Mouse (Mus musculus) heart, embryonic 10.5 days (tissue): ENCODE measurements around the gene Lins1. TPM values are rescaled to one million over a fixed set of nuclear protein-coding genes. Genes with fewer than 3 reads are reported as not detected.

Source experiments
- DNase-seq: peaks from one replicate; pipeline ENCODE4 v3.0.0-alpha.2; 2017; ENCODE audit warnings: low spot score
- H3K27ac ChIP-seq: fragments of 300-500 bp; sonication (generic); 2 replicates; pipeline ENCODE4 v1.5.1; 2016; ENCODE audit warnings: mild to moderate bottlenecking
- H3K27me3 ChIP-seq: fragments of 300-500 bp; sonication (generic); 2 replicates; pipeline ENCODE4 v1.6.1; 2016; ENCODE audit warnings: mild to moderate bottlenecking; ENCODE audit not compliant: poor library complexity, insufficient read depth, severe bottlenecking
- H3K36me3 ChIP-seq: fragments of 300-500 bp; sonication (generic); 2 replicates; pipeline ENCODE4 v1.6.1; 2016; ENCODE audit warnings: mild to moderate bottlenecking, moderate library complexity
- H3K4me1 ChIP-seq: fragments of 300-500 bp; sonication (generic); 2 replicates; pipeline ENCODE4 v1.6.1; 2016; ENCODE audit warnings: mild to moderate bottlenecking
- H3K4me3 ChIP-seq: fragments of 300-500 bp; sonication (generic); 2 replicates; pipeline ENCODE4 v1.5.1; 2016; ENCODE audit warnings: mild to moderate bottlenecking, moderate library complexity
- H3K9me3 ChIP-seq: fragments of 300-500 bp; sonication (generic); 2 replicates; pipeline ENCODE4 v1.6.1; 2016; ENCODE audit warnings: mild to moderate bottlenecking, moderate library complexity
- WGBS: fragments of 180-500 bp; shearing (Covaris S2); methylation state at CpG from one replicate; pipeline ENCODE4 v1.1.7; 2016; 5-methylcytosine and 5-hydroxymethylcytosine counted together
- polyA plus RNA-seq: library from polyadenylated mRNA; unstranded; fragments of >200 nt; fragmentation: Nextera tagmentation; extraction: Ambion mirVana; gene quantifications from 2 replicates; pipeline ENCODE4 v1.2.1, GENCODE M21; 2016

Gene Lins1
- polyA plus RNA-seq, result 11.3 and 15.6 TPM in 2 replicates

- Histone ChIP-seq H3K4me3 (peak within 1 kb of the TSS; percentile 89), H3K27ac (peak within 1 kb of the TSS; percentile 95), H3K9me3 (no peaks in the 10 kb centered on the region), H3K4me1 (peaks cover 16% of the 10 kb centered on the region), H3K27me3 (no peaks in the 10 kb centered on the region), H3K36me3 (peaks cover 15% of the 10 kb centered on the region; the same call in 1 of the 2 replicates)
- under 1% methylated on average over 52 of the region's 52 CpGs for WGBS
- peak; percentile 100 for DNase-seq
Observed at GRCm38 (mm10) chr7:66689620-66690360, at the start of gene Lins1. TSS of gene Lins1 (plus strand) at chr7:66689889.

DNA sequence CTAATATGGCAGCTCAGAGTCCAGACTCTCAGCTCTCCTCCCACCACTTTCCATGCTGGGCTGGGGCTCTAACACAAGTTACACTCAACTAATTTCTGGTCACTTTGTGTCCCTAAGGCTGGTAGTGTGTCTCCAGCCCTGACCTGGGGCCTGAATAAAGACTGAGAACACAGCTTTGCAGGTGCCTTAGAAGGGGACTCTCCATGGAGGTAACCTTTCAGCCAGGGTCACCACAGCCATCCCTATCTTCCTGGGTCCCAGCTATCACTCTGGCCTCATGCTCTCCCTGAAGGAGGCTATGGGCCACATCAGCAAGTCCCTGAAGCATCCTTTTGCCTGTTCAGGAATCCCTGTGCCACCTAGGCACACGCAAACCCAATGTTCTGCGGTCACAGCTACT lies 44.0 kb upstream of the Lins1 start:
- DNase-seq, result peak; percentile 66
- peaks cover 24% of the 10 kb centered on the region for H3K36me3 ChIP-seq
- H3K27me3 ChIP-seq, result no peaks in the 10 kb centered on the region
- no peaks in the 10 kb centered on the region for H3K9me3 ChIP-seq
- no peak overlapping the region for H3K27ac ChIP-seq
- H3K4me3 ChIP-seq, result no peak overlapping the region
- WGBS, result 100% methylated on average over 2 of the region's 2 CpGs
- no peaks in the 10 kb centered on the region for H3K4me1 ChIP-seq

- no peaks in the 10 kb centered on the region for H3K27me3 ChIP-seq
- peaks cover 23% of the 10 kb centered on the region for H3K36me3 ChIP-seq
- no peak overlapping the region for H3K27ac ChIP-seq
- H3K9me3 ChIP-seq, result no peaks in the 10 kb centered on the region
- no peak for DNase-seq
- H3K4me3 ChIP-seq, result no peak overlapping the region
- 91% methylated on average over 2 of the region's 2 CpGs for WGBS
- no peaks in the 10 kb centered on the region for H3K4me1 ChIP-seq
Observed at GRCm38 (mm10) chr7:66649181-66649580, 40.5 kb upstream of the Lins1 start.

GRCm38 (mm10) chr7:66650883-66651282 lies 38.8 kb upstream of the Lins1 start:
- Histone ChIP-seq H3K27me3 (no peaks in the 10 kb centered on the region), H3K4me1 (no peaks in the 10 kb centered on the region), H3K27ac (no peak overlapping the region), H3K9me3 (no peaks in the 10 kb centered on the region), H3K4me3 (no peak overlapping the region), H3K36me3 (peaks cover 40% of the 10 kb centered on the region)
- no peak for DNase-seq
- WGBS, result 91% methylated on average over 5 of the region's 5 CpGs

DNA sequence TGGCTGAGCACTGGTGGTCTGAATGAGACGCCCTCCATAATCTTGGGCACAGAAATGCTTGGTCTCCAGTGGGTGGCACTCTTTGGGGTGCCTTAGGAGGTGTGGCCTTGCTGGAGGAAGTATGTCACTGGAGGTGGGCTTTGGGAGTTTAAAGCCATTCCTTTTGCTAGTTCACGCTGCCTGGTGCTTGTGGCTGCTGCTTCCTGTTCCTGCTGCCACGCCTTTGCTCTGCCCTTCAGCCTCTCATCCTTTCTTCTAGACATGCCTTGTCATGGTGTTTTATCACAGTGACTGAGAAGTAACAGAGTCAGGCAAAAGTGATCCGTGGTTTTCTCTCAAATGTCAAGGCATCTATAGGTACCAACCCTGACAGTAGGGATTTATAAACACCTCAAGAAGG lies 37.5 kb upstream of the Lins1 start:
- no peaks in the 10 kb centered on the region for H3K9me3 ChIP-seq
- H3K36me3 ChIP-seq, result peaks cover 47% of the 10 kb centered on the region
- 88% methylated on average over 4 of the region's 4 CpGs for WGBS
- no peaks in the 10 kb centered on the region for H3K27me3 ChIP-seq
- H3K27ac ChIP-seq, result no peak overlapping the region
- H3K4me3 ChIP-seq, result no peak overlapping the region
- no peaks in the 10 kb centered on the region for H3K4me1 ChIP-seq
- DNase-seq, result no peak

DNA sequence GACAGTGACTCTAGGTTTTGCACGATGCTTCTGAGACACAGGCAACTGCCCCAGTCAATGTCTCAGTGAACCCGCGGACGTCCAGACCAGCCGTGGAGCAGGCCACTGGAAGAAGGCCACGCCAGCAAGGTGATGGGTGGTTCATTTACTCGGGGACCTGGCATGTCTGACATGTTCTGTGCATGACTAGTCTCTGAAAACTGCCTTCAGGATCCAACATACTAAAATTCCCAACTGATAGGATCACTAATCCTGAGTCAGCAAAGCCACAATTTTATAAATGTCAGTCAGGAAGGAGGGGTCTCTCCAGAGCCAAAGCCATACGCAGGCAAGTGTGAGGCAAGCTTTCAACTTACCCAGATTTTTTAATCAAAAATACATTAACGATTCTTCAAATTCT lies 36.1 kb upstream of the Lins1 start:
- peaks cover 51% of the 10 kb centered on the region for H3K36me3 ChIP-seq

GRCm38 (mm10) chr7:66655471-66655870 lies 34.2 kb upstream of the Lins1 start:
- 90% methylated on average over 9 of the region's 9 CpGs for WGBS
- Histone ChIP-seq H3K27ac (no peak overlapping the region), H3K9me3 (no peaks in the 10 kb centered on the region), H3K4me3 (no peak overlapping the region), H3K27me3 (no peaks in the 10 kb centered on the region), H3K36me3 (peaks cover 63% of the 10 kb centered on the region), H3K4me1 (peaks cover 4% of the 10 kb centered on the region)
- DNase-seq, result no peak

More for the DNA sequence above, 36.1 kb upstream of the Lins1 start:
- no peaks in the 10 kb centered on the region for H3K27me3 ChIP-seq
- H3K4me1 ChIP-seq, result no peaks in the 10 kb centered on the region
- H3K4me3 ChIP-seq, result no peak overlapping the region
- no peak overlapping the region for H3K27ac ChIP-seq
- no peaks in the 10 kb centered on the region for H3K9me3 ChIP-seq
- 90% methylated on average over 9 of the region's 9 CpGs for WGBS
- no peak for DNase-seq

DNA sequence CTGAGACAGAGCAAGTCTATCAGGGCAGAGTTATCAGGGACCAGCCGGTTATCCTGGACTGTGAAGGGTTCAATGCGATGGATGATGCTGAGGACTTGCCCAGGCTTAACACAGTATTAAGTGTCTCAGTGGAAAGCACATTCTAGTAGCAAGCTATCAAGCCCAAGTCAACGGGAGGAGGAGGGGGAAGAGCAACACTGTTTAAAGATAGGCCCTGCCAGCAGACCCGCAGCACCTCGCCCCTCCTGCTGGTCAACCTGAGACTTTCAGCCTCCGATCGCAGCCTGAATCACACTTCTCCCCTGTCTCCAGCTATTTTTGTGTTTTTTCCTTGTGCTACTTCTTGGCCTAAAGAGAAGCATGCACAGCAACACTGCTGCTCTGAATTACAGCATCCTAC lies 29.4 kb upstream of the Lins1 start:
- Histone ChIP-seq H3K4me3 (no peak overlapping the region), H3K4me1 (peaks cover 13% of the 10 kb centered on the region), H3K36me3 (peaks cover 41% of the 10 kb centered on the region), H3K27me3 (no peaks in the 10 kb centered on the region), H3K27ac (no peak overlapping the region), H3K9me3 (no peaks in the 10 kb centered on the region)
- DNase-seq, result no peak
- WGBS, result 49% methylated on average over 7 of the region's 7 CpGs

DNA sequence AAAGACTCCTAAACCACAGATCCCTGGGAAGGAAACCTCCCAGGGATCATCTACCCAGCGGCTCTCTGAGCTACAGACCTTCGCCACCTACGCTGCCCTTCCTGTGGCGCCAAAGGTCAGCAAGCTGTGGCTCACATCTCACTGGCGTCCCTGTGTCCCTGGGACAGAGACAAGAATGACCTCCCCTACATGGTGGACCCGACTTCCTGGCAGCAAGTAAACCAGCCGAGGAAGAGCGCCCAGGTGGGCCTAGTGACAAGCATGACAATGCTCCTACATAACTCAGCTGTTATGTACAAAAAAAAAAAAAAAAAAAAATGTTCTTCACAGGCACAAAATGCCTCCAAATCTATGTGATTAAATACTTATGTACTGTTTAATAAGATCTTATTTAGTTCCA lies 28.7 kb upstream of the Lins1 start:
- H3K27ac ChIP-seq, result no peak overlapping the region
- WGBS, result 83% methylated on average over 8 of the region's 8 CpGs

GRCm38 (mm10) chr7:66661572-66661971 lies 28.1 kb upstream of the Lins1 start:
- Histone ChIP-seq H3K27ac (no peak overlapping the region), H3K27me3 (no peaks in the 10 kb centered on the region), H3K36me3 (peaks cover 36% of the 10 kb centered on the region), H3K4me1 (peaks cover 13% of the 10 kb centered on the region), H3K9me3 (no peaks in the 10 kb centered on the region), H3K4me3 (peak overlapping the region; percentile 44)
- WGBS, result 19% methylated on average over 8 of the region's 8 CpGs
- peak; percentile 78 for DNase-seq

More for the DNA sequence above, 28.7 kb upstream of the Lins1 start:
- H3K36me3 ChIP-seq, result peaks cover 35% of the 10 kb centered on the region
- H3K9me3 ChIP-seq, result no peaks in the 10 kb centered on the region
- peaks cover 13% of the 10 kb centered on the region for H3K4me1 ChIP-seq
- no peaks in the 10 kb centered on the region for H3K27me3 ChIP-seq
- H3K4me3 ChIP-seq, result no peak overlapping the region
- DNase-seq, result no peak

- peaks cover 13% of the 10 kb centered on the region for H3K4me1 ChIP-seq
- no peaks in the 10 kb centered on the region for H3K9me3 ChIP-seq
- DNase-seq, result no peak
- 84% methylated on average over 3 of the region's 3 CpGs for WGBS
- no peak overlapping the region for H3K4me3 ChIP-seq
- no peaks in the 10 kb centered on the region for H3K27me3 ChIP-seq
- peaks cover 29% of the 10 kb centered on the region for H3K36me3 ChIP-seq
- no peak overlapping the region for H3K27ac ChIP-seq
Observed at GRCm38 (mm10) chr7:66663548-66663947, 26.1 kb upstream of the Lins1 start.

GRCm38 (mm10) chr7:66667064-66667463 lies 22.6 kb upstream of the Lins1 start:
- H3K9me3 ChIP-seq, result no peaks in the 10 kb centered on the region
- peaks cover 8% of the 10 kb centered on the region; the same call in 1 of the 2 replicates for H3K4me1 ChIP-seq
- no peaks in the 10 kb centered on the region for H3K27me3 ChIP-seq
- H3K27ac ChIP-seq, result no peak overlapping the region
- no peak for DNase-seq
- peaks cover 41% of the 10 kb centered on the region for H3K36me3 ChIP-seq
- no peak overlapping the region for H3K4me3 ChIP-seq

GRCm38 (mm10) chr7:66675800-66676199 lies 13.9 kb upstream of the Lins1 start:
- Histone ChIP-seq H3K4me3 (no peak overlapping the region), H3K4me1 (peaks cover 6% of the 10 kb centered on the region; the same call in 1 of the 2 replicates), H3K27me3 (no peaks in the 10 kb centered on the region), H3K36me3 (peaks cover 96% of the 10 kb centered on the region), H3K27ac (no peak overlapping the region), H3K9me3 (no peaks in the 10 kb centered on the region)
- 96% methylated on average over 2 of the region's 2 CpGs for WGBS
- DNase-seq, result no peak
